Mouse (Mus musculus) right cerebral cortex, adult 18-20 months (tissue): ENCODE results near the gene Abcc3.
"Not testable (repeated sequence)": the region's sequence is repeated elsewhere in the genome, so short reads cannot be mapped to it uniquely, and the experiment has no call there.

Experiments
- DNase-seq: peaks from one replicate; pipeline ENCODE4 v3.0.0; 2022; ENCODE audit warnings: mixed read lengths

Gene Abcc3

DNA sequence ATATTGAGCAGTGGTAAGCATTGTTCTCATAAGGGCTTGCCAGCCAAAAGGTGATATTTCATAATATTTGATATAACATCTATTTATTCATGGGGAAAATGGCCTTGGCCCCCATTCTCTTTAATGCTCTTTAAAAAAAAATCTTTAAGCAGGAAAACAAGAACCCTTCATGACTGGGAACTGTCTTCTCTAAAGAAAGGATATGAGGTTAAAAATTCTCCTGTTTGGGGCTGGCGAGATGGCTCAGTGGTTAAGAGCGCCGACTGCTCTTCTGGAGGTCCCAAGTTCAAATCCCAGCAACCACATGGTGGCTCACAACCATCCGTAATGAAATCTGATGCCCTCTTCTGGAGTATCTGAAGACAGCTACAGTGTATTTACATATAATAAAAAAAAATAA lies 9.2 kb upstream of the Abcc3 start:
- DNase-seq = not testable (repeated sequence)

DNA sequence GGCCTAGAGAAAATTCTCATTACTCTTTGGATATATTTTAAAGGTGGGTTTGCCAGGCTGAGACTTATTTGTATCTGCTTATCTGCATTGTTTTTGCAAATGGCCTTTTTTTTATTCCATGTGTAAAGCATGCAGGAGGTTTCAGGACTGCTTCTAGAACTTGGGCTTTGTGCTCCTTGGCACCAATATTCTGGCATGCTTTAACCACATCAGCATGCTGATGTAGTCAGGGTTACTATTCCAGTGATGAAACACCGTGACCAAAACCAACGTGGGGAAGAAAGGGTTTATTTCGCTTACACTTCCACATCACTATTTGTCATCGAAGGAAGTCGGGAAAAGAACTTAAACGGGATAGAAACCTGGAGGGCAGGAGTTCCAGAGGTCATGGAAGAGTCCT lies 8.2 kb upstream of the Abcc3 start:
- DNase-seq = no peak

DNA sequence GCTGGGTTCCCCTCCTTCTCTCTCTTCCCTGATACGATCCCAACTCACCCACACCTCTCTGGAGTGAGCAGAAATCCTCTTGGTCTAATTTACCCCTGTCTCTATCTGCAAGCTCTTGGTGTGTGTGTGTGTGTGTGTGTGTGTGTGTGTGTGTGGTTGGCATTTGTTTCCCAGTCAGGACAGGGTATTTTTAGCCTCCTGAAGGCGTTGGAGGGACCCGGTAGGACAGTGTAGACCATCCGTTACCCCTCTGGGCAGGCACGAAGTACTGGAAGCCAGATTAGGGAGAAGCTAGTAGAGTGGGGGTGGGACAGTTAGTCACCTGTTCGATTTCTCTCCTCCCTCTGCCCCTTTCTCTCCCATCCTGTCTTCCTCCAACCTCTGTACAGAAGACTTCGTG lies 1.3 kb upstream of the Abcc3 start:
- no peak for DNase-seq

GRCm38 (mm10) chr11:94393490-94393889 lies 693 bp upstream of the Abcc3 start:
- not testable (repeated sequence) for DNase-seq

DNA sequence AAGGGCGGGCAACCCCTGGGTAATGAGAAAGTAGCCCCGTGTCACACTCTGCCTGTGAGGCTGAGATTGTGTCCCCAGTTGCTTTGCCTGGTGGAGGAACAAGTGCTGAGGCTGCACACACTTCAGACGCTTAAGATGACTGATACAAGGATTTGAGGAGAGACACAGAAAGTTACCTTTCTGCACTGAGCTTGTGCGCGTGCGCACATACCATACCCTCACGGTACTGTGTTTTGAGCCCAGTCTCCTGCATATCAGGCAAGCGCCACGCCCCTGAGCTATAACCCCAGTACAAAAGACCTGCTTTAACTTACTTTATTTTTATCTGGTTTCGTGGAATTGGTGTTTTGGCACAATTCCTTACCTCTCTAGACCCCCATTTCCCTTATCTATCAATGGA lies 1.1 kb downstream of the Abcc3 start:
- no peak for DNase-seq

DNA sequence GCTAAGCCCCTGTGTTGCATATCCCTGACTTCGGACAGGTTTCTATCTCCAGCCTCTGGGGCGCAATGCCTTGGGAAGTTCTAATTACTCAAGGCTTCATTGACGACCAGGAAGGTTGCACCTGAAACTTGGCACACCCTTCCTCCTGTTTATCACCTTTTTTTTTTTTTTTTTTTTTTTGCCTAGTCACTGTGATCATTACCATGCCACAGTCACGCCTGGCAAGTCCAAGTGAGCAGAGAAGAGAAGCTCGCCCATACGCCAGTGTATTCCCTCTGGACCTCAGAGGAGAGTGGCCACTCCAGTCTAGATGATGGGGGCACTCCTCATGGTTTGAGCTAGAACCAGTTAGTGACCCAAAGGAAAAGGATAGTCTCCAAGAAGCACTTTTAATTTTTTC lies 2.0 kb downstream of the Abcc3 start:
- DNase-seq = no peak

GRCm38 (mm10) chr11:94389724-94390396 lies 2.9 kb downstream of the Abcc3 start:
- no peak for DNase-seq

DNA sequence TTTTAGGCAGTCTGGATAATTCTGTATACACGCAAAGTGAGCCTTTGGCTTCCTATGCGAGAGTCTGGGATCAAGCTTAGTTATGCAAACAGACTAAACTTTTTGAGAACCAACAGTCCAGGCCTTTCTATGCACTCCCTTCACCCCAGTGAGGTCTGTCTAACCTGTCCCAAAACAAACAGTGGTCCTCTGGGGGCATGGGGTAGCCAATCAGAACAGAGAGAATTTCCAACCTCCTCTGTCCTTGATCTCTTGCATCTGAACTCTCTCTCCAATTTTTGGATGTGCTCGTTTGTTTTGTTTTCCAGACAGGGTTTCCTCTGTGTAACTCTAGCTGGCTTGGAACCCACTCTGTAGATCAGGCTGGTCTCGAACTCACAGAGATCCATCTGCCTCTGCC lies 3.8 kb downstream of the Abcc3 start:
- no peak for DNase-seq

DNA sequence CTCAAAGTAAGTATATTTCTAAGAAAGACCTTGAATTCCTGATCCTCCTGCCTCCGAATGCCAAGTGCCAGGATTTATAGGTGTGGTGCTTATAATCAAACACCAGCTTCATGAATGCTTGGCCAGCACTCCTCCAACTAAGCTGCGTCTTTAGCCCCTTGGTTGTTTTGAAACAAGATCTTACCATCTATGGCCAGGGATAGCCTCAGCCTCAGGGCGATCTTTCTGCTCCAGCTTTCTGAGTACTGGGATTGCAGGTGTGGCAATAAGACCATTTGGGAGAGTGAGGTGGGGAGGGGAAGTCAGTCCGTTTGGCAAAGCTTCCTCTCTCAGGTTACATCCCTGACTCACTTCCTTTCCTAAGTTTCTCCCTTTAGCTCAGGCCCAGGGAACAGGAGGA lies 5.0 kb downstream of the Abcc3 start:
- no peak for DNase-seq

- no peak for DNase-seq
Measured at GRCm38 (mm10) chr11:94385977-94386771, 6.6 kb downstream of the Abcc3 start.

DNA sequence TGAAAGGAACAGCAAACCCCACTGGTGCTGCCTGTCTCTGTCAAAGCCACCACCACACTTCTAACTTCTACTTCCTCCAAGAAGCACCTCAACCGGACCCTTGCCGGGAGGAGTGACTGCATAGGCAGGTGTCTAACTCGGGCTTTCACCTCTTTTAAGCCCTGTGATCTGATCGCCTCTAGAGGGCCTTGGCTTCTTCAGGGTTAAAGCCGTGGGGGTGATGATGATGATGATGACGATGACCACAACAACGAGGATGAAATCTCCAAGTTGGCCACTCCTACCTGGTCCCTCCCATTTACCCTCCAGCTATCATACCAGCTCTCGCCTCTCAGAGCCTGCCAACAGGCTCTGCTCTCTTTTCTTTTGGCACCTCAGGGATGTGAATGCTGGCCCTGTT lies 13.1 kb downstream of the Abcc3 start:
- DNase-seq = no peak

GRCm38 (mm10) chr11:94379061-94379460 lies 13.7 kb downstream of the Abcc3 start:
- no peak for DNase-seq

- DNase-seq = no peak
Measured at GRCm38 (mm10) chr11:94374276-94374948, 18.4 kb downstream of the Abcc3 start.

DNA sequence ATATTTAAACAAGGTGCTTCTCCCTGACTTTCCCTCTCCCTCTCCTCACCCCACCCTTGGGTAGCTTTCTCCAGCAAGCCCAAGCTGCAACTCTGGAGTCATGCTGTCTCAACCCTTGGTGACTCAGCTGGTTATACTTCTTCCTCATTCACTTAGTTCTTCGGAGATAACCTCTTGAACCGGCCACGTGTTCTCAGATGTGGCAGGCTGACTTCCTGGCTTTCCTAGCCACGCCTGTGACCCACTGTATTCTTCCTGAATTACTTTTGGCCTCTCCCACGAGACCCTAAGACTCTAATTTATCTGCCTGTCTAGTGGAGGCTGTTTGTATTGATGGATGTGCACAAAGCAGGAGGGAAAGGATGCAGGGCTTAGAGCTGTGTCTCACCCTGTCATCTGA lies 22.0 kb downstream of the Abcc3 start:
- DNase-seq = no peak

GRCm38 (mm10) chr11:94369981-94370380 lies 22.8 kb downstream of the Abcc3 start:
- DNase-seq = no peak

DNA sequence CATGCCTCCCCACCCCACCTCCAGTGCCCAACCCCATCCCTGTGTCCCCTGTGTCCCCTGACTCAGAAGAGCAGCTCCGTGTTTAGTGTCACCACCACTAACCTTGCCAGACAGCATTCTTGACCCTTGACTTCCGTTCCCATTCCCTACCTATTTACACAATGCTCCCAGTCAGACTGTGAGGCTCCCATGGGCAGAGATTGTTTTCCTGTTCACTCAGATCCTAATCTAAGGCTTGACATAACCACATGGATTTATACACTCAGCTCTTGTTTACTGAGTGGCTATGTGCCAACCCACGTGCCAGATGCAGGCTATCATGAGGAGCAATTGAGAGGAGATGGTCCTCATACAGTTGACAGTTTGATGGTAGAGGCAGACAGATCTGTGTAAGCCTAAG lies 27.5 kb downstream of the Abcc3 start:
- DNase-seq = no peak

- DNase-seq = no peak
Measured at GRCm38 (mm10) chr11:94363690-94364089, 29.1 kb downstream of the Abcc3 start.

GRCm38 (mm10) chr11:94362101-94362500 lies 30.7 kb downstream of the Abcc3 start:
- no peak for DNase-seq

GRCm38 (mm10) chr11:94361166-94361870 lies 31.5 kb downstream of the Abcc3 start:
- DNase-seq = no peak

DNA sequence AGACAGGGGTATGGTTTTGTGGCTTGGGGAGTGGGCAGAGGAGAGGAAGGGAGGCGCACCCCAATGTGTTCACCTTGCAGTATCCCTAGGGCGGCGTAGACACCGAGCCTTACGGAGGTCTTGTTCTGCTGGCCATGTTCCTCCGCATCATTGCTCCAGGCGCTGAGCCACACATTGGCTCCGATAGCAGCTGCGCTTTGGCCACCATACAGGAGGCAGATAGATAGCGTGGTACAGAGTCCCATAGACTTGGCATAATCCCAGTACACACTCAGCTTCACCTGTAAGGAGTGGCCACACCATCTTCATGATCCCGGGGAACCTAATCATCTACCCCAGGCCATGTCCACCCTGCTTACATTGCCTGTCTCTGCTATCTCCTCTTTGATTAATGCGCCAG lies 33.6 kb downstream of the Abcc3 start:
- DNase-seq = no peak

DNA sequence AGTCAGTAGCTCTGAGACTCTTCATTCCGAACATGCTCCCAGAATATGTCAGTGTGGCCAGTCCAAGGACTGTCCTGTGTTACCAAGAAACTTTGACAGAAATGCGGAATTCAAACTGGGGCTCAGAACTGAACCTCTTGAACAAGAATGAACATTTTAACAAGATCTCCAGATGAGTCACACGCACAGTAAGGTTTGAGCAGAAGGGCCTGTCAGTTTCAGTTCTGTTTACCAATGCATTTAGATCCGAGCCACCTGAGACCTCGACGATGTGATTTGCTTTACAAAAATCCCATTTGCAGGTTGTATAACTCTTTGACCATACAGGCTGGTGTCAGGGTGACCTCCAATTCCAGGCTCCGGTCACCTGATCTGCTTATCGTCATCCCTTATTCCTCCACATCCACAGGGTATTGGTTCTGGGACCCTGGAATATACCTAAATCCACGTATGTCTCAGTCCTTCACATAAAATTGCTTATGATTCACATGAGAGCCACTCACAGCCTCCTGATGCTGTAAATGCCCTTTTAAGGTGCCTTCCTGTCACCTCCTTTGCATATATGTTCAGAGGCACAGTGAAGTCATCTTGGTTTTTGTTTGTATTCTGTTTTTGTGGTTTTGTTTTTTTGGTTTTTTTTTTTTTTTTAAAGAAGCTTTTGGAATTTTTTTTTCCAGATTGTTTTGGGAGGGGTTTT lies 37.1 kb downstream of the Abcc3 start:
- DNase-seq = no peak

- no peak for DNase-seq
Measured at GRCm38 (mm10) chr11:94351094-94351493, 41.7 kb downstream of the Abcc3 start.

- no peak for DNase-seq
Measured at GRCm38 (mm10) chr11:94350337-94350736, 42.5 kb downstream of the Abcc3 start.
